Comparison of ENCODE assay signal across 10 mouse cellular contexts in the genomic region with DNA sequence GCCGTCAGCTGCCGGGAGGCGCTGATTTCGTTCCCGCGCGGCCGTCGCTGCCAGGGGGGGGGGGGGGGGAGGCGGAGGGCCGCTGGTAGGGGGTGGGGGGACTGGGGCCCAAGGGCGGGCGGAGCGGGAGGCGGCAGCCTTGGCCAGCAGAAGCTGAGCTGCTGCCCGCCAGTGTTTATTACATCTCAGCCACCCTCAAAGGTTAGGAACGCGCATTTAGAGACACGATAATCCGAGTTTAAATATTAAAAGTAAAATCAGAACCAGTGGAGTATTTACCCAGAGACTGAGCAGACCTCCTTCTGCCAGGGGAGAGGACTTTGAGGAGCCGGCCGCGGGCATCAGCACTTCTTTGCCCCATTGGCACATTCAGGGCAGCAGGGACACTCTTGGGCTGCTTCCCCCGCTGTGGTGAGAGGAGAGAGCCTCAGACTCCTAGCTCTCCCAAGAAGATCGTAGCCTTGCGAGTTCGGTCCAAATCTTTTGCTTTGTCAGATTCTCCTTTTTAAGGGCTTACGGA. TPM values are rescaled to one million over a fixed set of nuclear protein-coding genes. Genes with fewer than 3 reads are reported as not detected.
DNase-seq lines count a peak whose midpoint lies in the region; ATAC-seq and TF ChIP-seq lines count a peak whose summit lies in the region.
"Had no signal": no experiment of that assay in that cellular context is flagged by ENCODE, and none has a peak within 500 bp of the region (broad histone marks: within the 10 kb centered on the region; RNA-seq: fewer than 3 reads in every experiment).

No protein-coding gene starts in this region.

- H3K4me2 ChIP-seq in heart, postnatal 0 days (ENCODE audit: low read depth, low read length): peak overlapping the region; percentile 45
- 0 out of 2 replicates have a peak overlapping the region, but pooled peaks have one; percentile 10 for H3K4me2 ChIP-seq in liver, embryonic 13.5 days

- no peaks in the 10 kb centered on the region for H3K79me2 ChIP-seq in heart, adult 2 months (replicated peaks; ENCODE audit: control insufficient read depth, insufficient read depth, low read length)

- TF ChIP-seq CTCF in heart, postnatal 0 days (IDR thresholded peaks at IDR 0.05; ENCODE audit: low read depth): no peak
- no peak for TF ChIP-seq CTCF in heart, adult 2 months (IDR thresholded peaks at IDR 0.05)
- no peak for TF ChIP-seq CTCF in embryonic fibroblast, embryonic 13.5 days (IDR thresholded peaks at IDR 0.05; ENCODE audit: borderline replicate concordance, insufficient read depth, low read length)

- H3K36me3 ChIP-seq in heart, postnatal 0 days (replicated peaks; ENCODE audit: control insufficient read depth, insufficient read depth, low read length): no peaks in the 10 kb centered on the region
- no peaks in the 10 kb centered on the region for H3K36me3 ChIP-seq in heart, adult 2 months (ENCODE audit: control insufficient read depth, insufficient read depth, low read length)
- no peaks in the 10 kb centered on the region for H3K36me3 ChIP-seq in liver, embryonic 13.5 days

- peak overlapping the region; percentile 17 for H3K4me3 ChIP-seq in heart, postnatal 0 days (ENCODE audit: low read depth, low read length)
- no peak overlapping the region for H3K4me3 ChIP-seq in heart, adult 2 months
- peak overlapping the region; percentile 20 for H3K4me3 ChIP-seq in embryonic fibroblast, embryonic 13.5 days (ENCODE audit: insufficient read depth, low read length)
- no peak overlapping the region for H3K4me3 ChIP-seq in liver, embryonic 13.5 days (replicated peaks)

- no peak for TF ChIP-seq POLR2A in heart, adult 2 months (IDR thresholded peaks at IDR 0.05; ENCODE audit: insufficient read depth, low read depth, low read length)
- TF ChIP-seq POLR2A in embryonic fibroblast, embryonic 13.5 days (IDR thresholded peaks at IDR 0.05; ENCODE audit: low read depth, low read length): no peak

- DNase-seq in heart, postnatal 0 days (ENCODE audit: low spot score): no peak
- no peak for DNase-seq in heart, adult 2 months
- peak; percentile 30 for DNase-seq in ES-CJ7 (ENCODE audit: low read depth, low spot score)
- no peak for DNase-seq in liver, embryonic 13.5 days
- DNase-seq in thymus, postnatal 0 days (ENCODE audit: low spot score): no peak
- no peak for DNase-seq in lung, postnatal 14 days

- H3K9me3 ChIP-seq in heart, postnatal 0 days (replicated peaks; ENCODE audit: control insufficient read depth, low read length): no peaks in the 10 kb centered on the region
- H3K9me3 ChIP-seq in liver, embryonic 13.5 days (replicated peaks): no peaks in the 10 kb centered on the region

- 2% methylated on average over 22 of the region's 28 CpGs for WGBS in heart, postnatal 0 days
- WGBS in heart, adult 2 months: 3% methylated on average over 24 of the region's 28 CpGs
- WGBS in liver, embryonic 13.5 days (ENCODE audit: insufficient replicate concordance): 1% methylated on average over 25 of the region's 28 CpGs

- no peak for TF ChIP-seq EP300 in heart, postnatal 0 days (IDR thresholded peaks at IDR 0.05; ENCODE audit: low read depth)
- TF ChIP-seq EP300 in heart, adult 2 months (IDR thresholded peaks at IDR 0.05; ENCODE audit: insufficient read depth, low read depth, low read length): no peak

- no peak for ATAC-seq in heart, postnatal 0 days (ENCODE audit: insufficient read depth, low read depth)
- no peak for ATAC-seq in liver, embryonic 13.5 days (ENCODE audit: low read depth)
- no peak for ATAC-seq in granulocyte monocyte progenitor cell, adult 5-6 weeks (replicated peaks; ENCODE audit: poor library complexity, severe bottlenecking)

- peaks cover 87% of the 10 kb centered on the region for H3K27me3 ChIP-seq in heart, postnatal 0 days (ENCODE audit: control insufficient read depth, insufficient read depth, low read length)
- peaks cover 6% of the 10 kb centered on the region for H3K27me3 ChIP-seq in heart, adult 2 months (ENCODE audit: control insufficient read depth, insufficient read depth, low read length)
- peaks cover 82% of the 10 kb centered on the region for H3K27me3 ChIP-seq in liver, embryonic 13.5 days

- H3K4me1 ChIP-seq in heart, postnatal 0 days (ENCODE audit: control insufficient read depth, insufficient read depth): no peaks in the 10 kb centered on the region
- H3K4me1 ChIP-seq in heart, adult 2 months (ENCODE audit: control insufficient read depth, insufficient read depth, low read length): no peaks in the 10 kb centered on the region
- H3K4me1 ChIP-seq in embryonic fibroblast, embryonic 13.5 days (ENCODE audit: control insufficient read depth, insufficient read depth, low read length): no peaks in the 10 kb centered on the region
- no peaks in the 10 kb centered on the region for H3K4me1 ChIP-seq in liver, embryonic 13.5 days (replicated peaks)

- H3K9ac ChIP-seq in heart, postnatal 0 days (replicated peaks; ENCODE audit: low read depth, low read length): no peak overlapping the region
- H3K9ac ChIP-seq in heart, adult 2 months (ENCODE audit: low read depth, low read length): no peak overlapping the region
- H3K9ac ChIP-seq in liver, embryonic 13.5 days: no peak overlapping the region

- intact Hi-C loops in heart, adult 2 months (cut with DNase I): loop anchor here (5.0 kb wide), 2 partner anchors 1090 to 1680 kb away; no protein-coding TSS in a partner anchor

- H3K27ac ChIP-seq in heart, postnatal 0 days (ENCODE audit: low read depth): no peak overlapping the region
- H3K27ac ChIP-seq in heart, adult 2 months: no peak overlapping the region
- no peak overlapping the region for H3K27ac ChIP-seq in embryonic fibroblast, embryonic 13.5 days (ENCODE audit: insufficient read depth, low read length)
- H3K27ac ChIP-seq in liver, embryonic 13.5 days: no peak overlapping the region

RNA-seq across cellular contexts. Expression of gene Pou3f2, which starts 10.4 kb away (rescaled TPM):
- not detected in 2 replicates for total RNA-seq in heart, postnatal 0 days (2014; rRNA removed; ENCODE audit: low replicate concordance)
- not detected in 2 replicates for polyA plus RNA-seq in heart, postnatal 0 days (2015; fragmentation: Nextera tagmentation; extraction: Ambion mirVana)
- not detected for total RNA-seq in heart, adult 2 months (2021)
- polyA plus RNA-seq in heart, adult 2 months (2012; rRNA removed): not detected in 2 replicates
- not detected in 2 replicates for polyA plus RNA-seq in embryonic fibroblast, embryonic 13.5 days (2011; ENCODE audit: insufficient read length, low read depth, missing spikeins)
- polyA plus RNA-seq in liver, embryonic 13.5 days (2015; fragmentation: Nextera tagmentation; extraction: Ambion mirVana): 0.01 and 0.06 TPM in 2 replicates
- not detected in 2 replicates for polyA plus RNA-seq in thymus, postnatal 0 days (2015; fragmentation: Nextera tagmentation; extraction: Ambion mirVana)
- not detected in 2 replicates for total RNA-seq in granulocyte monocyte progenitor cell, adult 5-6 weeks (2014; fragmentation: Nextera tagmentation)
- total RNA-seq in granulocyte monocyte progenitor cell, adult 5-6 weeks (2017): not detected in 2 replicates
- total RNA-seq: hematopoietic stem cell, adult 5-6 weeks had no signal
- polyA plus RNA-seq: spleen, adult 2 months had no signal

Comparison
In these comparisons a context has a peak if more than half of its experiments do, and no peak if none do; other contexts are left out.
1. H3K4me3 ChIP-seq: peak in heart, postnatal 0 days (single experiment) and embryonic fibroblast, embryonic 13.5 days (single experiment); none in heart, adult 2 months (single experiment) and liver, embryonic 13.5 days (single experiment).